Mouse (Mus musculus) cerebellum, adult 2 months (tissue): ENCODE measurements around the gene Pik3r1.

Source experiments
- CTCF ChIP-seq: fragments of 200-500 bp; IDR thresholded peaks from 2 replicates; pipeline ENCODE4 v1.5.1; 2011; ENCODE audit warnings: low read depth, mild to moderate bottlenecking, control low read depth, low read length, moderate library complexity, borderline replicate concordance; ENCODE audit not compliant: insufficient read depth
- POLR2A ChIP-seq: fragments of 200-500 bp; IDR thresholded peaks from 2 replicates; pipeline ENCODE4 v1.6.1; 2011; ENCODE audit warnings: low read length, control low read depth, borderline replicate concordance; ENCODE audit not compliant: insufficient read depth

GRCm38 (mm10) chr13:101728816-101729215, 39.2 kb downstream of the Pik3r1 start:
- peak; percentile 41; the same call in 1 of the 2 replicates for TF ChIP-seq CTCF
- no peak for TF ChIP-seq POLR2A
